Mouse (Mus musculus) liver, embryonic 16.5 days (tissue): ENCODE measurements around the gene Ipo9. TPM values are rescaled to one million over a fixed set of nuclear protein-coding genes. Genes with fewer than 3 reads are reported as not detected.

Source experiments
- ATAC-seq: fragments of 200-750 bp; cut with Nextera tagmentation; 2 replicates; pipeline ENCODE4 v1.8.0; 2017; ENCODE audit warnings: low read depth, mild to moderate bottlenecking, moderate number of reproducible peaks, moderate library complexity
- H3K27ac ChIP-seq: fragments of 300-500 bp; sonication (generic); 2 replicates; pipeline ENCODE4 v1.5.1; 2014; ENCODE audit warnings: mild to moderate bottlenecking, low read length
- H3K27me3 ChIP-seq: fragments of 300-500 bp; sonication (generic); 2 replicates; pipeline ENCODE4 v1.6.1; 2014; ENCODE audit warnings: low read depth, low read length, mixed read lengths; ENCODE audit not compliant: control insufficient read depth, insufficient read depth
- H3K36me3 ChIP-seq: fragments of 300-500 bp; sonication (generic); 2 replicates; pipeline ENCODE4 v1.6.1; 2014; ENCODE audit warnings: mild to moderate bottlenecking; ENCODE audit not compliant: control insufficient read depth, insufficient read depth
- H3K4me1 ChIP-seq: fragments of 300-500 bp; sonication (generic); 2 replicates; pipeline ENCODE4 v1.6.1; 2014; ENCODE audit warnings: low read depth, low read length, mixed read lengths; ENCODE audit not compliant: control insufficient read depth
- H3K4me2 ChIP-seq: fragments of 300-500 bp; sonication (generic); 2 replicates; pipeline ENCODE4 v1.6.1; 2014; ENCODE audit warnings: low read depth, low read length, mixed read lengths
- H3K4me3 ChIP-seq: fragments of 300-500 bp; sonication (generic); 2 replicates; pipeline ENCODE4 v1.5.1; 2014; ENCODE audit warnings: low read depth, mild to moderate bottlenecking, low read length
- H3K9ac ChIP-seq: fragments of 300-500 bp; sonication (generic); 2 replicates; pipeline ENCODE4 v1.6.1; 2014; ENCODE audit warnings: low read depth, low read length
- H3K9me3 ChIP-seq: fragments of 300-500 bp; sonication (generic); replicated peaks from 2 replicates; pipeline ENCODE4 v1.6.1; 2016; ENCODE audit warnings: low read length; ENCODE audit not compliant: control insufficient read depth
- WGBS: fragments of 180-500 bp; shearing (Covaris S2); extraction: QIAGEN DNeasy Blood & Tissue Kit; methylation state at CpG from one replicate; pipeline ENCODE4 v1.1.7; 2014; ENCODE audit not compliant: insufficient replicate concordance; 5-methylcytosine and 5-hydroxymethylcytosine counted together
- microRNA-seq: library from miRNA; unstranded; fragments of <30 nt; microRNA quantifications from one replicate; pipeline ENCODE4, GENCODE M21; 2016
- polyA plus RNA-seq: library from polyadenylated mRNA; unstranded; fragments of >200 nt; fragmentation: Nextera tagmentation; extraction: Ambion mirVana; gene quantifications from 2 replicates; pipeline ENCODE4 v1.2.1, GENCODE M21; 2015

The Ipo9 gene
- polyA plus RNA-seq, 1 experiment from 2014 or later, result 23.5 TPM

DNA sequence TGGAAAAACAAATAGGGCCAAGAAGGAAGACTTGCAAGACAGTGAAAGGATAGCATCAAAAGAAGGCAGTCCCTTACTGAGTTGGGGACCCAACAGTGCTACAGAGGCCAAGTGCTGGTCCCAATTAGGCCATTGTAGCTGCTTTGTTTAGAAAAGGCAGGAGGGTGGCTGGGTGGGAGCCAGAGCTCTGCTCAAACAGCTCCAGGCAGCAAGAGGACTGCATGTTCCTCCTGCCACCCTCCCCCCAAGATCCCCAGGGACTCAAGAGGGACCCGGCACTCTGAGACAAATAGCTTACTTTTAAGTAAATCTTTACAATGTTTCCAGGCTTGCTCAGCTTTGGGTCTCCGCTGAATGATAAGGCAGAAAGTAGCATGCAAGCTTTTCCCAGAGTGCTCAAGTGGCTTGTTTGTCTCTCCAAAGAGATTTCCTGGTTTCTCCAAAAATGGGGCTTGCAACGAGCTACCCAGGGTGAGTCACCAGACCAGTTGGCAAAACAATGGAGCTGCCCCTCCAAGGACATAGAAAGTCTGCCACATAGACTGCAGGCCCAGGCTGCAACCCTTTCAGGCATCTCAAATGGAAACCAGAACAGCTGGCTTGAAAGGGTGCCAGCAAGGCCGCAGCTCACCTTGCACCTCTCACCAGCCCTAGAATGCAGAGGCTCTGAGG lies 82.7 kb downstream of the Ipo9 start:
- Histone ChIP-seq H3K4me2 (no peak overlapping the region), H3K36me3 (no peaks in the 10 kb centered on the region), H3K27ac (no peak overlapping the region), H3K9me3 (no peaks in the 10 kb centered on the region), H3K27me3 (no peaks in the 10 kb centered on the region), H3K4me3 (no peak overlapping the region), H3K9ac (no peak overlapping the region), H3K4me1 (no peaks in the 10 kb centered on the region)
- ATAC-seq, result no peak
- WGBS, result 44% methylated on average over 4 of the region's 4 CpGs

DNA sequence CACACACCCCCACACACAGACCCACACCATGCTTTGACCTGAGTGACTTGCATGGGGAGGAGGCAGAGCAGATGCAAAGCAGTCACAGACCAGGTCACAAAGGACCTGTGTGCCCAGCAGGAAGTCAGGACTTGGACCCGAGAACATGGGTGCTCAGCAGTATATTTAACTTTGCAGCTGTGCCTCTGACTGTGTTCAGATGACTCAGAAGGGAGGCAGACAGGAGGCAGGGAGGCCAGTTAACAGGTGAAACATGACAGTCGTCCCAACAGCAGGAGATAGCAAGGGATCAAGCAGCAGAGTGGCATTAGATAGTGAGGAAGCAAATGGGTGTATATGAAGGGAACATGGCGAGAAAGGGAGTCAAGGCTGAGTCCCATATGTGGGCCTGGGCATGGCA lies 83.4 kb downstream of the Ipo9 start:
- no peak for ATAC-seq
- no peaks in the 10 kb centered on the region for H3K9me3 ChIP-seq
- no peaks in the 10 kb centered on the region for H3K4me1 ChIP-seq
- no peak overlapping the region for H3K9ac ChIP-seq
- no peak overlapping the region for H3K27ac ChIP-seq
- H3K4me3 ChIP-seq, result no peak overlapping the region
- no peaks in the 10 kb centered on the region for H3K36me3 ChIP-seq
- no peak overlapping the region for H3K4me2 ChIP-seq
- WGBS, result 51% methylated on average over 3 of the region's 3 CpGs
- no peaks in the 10 kb centered on the region for H3K27me3 ChIP-seq

DNA sequence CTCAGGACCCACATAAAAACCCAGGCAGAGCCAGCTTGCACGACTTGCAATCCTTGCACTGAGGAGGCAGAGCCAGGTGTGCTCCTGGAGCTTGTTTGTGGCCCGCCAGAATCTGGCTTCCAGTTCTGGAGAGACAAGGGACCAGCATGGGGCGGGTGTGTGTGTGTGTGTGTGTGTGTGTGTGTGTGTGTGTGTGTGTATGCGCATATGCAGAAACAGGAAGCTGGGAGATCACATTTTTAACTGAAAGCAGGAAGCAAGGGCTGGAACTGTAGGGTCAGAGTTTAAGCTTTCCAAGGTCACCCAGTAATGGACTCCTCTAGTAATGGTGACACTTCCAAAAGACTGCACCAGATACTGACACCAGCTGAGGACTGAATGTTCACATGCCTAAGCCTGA lies 86.3 kb downstream of the Ipo9 start:
- Histone ChIP-seq H3K9me3 (no peaks in the 10 kb centered on the region), H3K4me1 (no peaks in the 10 kb centered on the region), H3K4me2 (no peak overlapping the region), H3K36me3 (no peaks in the 10 kb centered on the region), H3K4me3 (no peak overlapping the region), H3K27me3 (no peaks in the 10 kb centered on the region), H3K9ac (no peak overlapping the region), H3K27ac (no peak overlapping the region)
- 30% methylated on average over 4 of the region's 4 CpGs for WGBS
- no peak for ATAC-seq

DNA sequence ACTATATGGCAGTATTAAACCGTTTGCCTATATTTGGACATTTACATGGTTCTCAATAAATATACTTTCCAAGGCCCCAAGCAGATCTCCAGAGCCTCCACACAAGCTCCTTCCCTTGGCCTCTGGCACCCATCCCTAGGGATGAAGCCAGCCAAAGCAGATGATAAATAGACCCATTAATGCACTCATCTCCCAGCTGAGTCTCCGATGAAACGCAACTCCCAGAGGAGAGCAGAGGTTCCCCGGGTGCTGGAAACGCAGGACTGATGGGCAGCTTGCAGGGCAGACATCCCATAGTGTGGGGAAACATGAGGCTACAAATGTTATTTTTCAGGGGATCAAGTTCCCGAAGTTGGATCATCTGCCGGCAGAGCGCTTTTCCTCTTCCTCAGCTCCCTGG lies 88.4 kb downstream of the Ipo9 start:
- Histone ChIP-seq H3K9me3 (no peaks in the 10 kb centered on the region), H3K4me3 (no peak overlapping the region), H3K4me2 (no peak overlapping the region), H3K27me3 (no peaks in the 10 kb centered on the region), H3K36me3 (no peaks in the 10 kb centered on the region), H3K4me1 (no peaks in the 10 kb centered on the region), H3K9ac (no peak overlapping the region), H3K27ac (no peak overlapping the region)
- WGBS, result 75% methylated on average over 8 of the region's 8 CpGs
- ATAC-seq, result no peak

Small RNAs within 50 kb of the gene (microRNA-seq; reads per million reads assigned to microRNA genes)
- not detected for gene Mir1231

Other genes starting within 250 kb of the Ipo9 start
- 0.93 and 2.5 TPM in 2 replicates for gene Elf3, start 171.9 kb downstream of the Ipo9 start, polyA plus RNA-seq
- gene Rnpep, start 146.4 kb downstream of the Ipo9 start, polyA plus RNA-seq, result 21.4 and 23.8 TPM in 2 replicates
- gene Timm17a, start 116.7 kb downstream of the Ipo9 start, polyA plus RNA-seq, result 85.6 and 101 TPM in 2 replicates
- 0.07 and 0.12 TPM in 2 replicates for gene Lmod1, start 105.7 kb downstream of the Ipo9 start, polyA plus RNA-seq
- 1.0 and 1.3 TPM in 2 replicates for gene Shisa4, start 55.3 kb downstream of the Ipo9 start, polyA plus RNA-seq
- gene Nav1, start 176.8 kb upstream of the Ipo9 start, polyA plus RNA-seq, result 0.70 and 1.1 TPM in 2 replicates